9 mouse cellular contexts compared by ENCODE assay signal in genomic region chr14:101729237-101729971, GRCm38 (mm10). TPM values are rescaled to one million over a fixed set of nuclear protein-coding genes. Genes with fewer than 3 reads are reported as not detected.
DNase-seq lines count a peak whose midpoint lies in the region; ATAC-seq and TF ChIP-seq lines count a peak whose summit lies in the region.
"Had no signal": no experiment of that assay in that cellular context is flagged by ENCODE, and none has a peak within 500 bp of the region (broad histone marks: within the 10 kb centered on the region; RNA-seq: fewer than 3 reads in every experiment).

Gene Gm9922, minus strand, starts transcription at chr14:101729814.
Gene Lmo7, plus strand, starts transcription at chr14:101729957.

- peak within 1 kb of the TSS; percentile 97 for H3K4me2 ChIP-seq in intestine, embryonic 16.5 days (ENCODE audit: low read depth, low read length)
- H3K4me2 ChIP-seq in limb, embryonic 15.5 days, result peak within 1 kb of the TSS; percentile 74
- peak within 1 kb of the TSS; percentile 97 for H3K4me2 ChIP-seq in midbrain, embryonic 15.5 days
- peak within 1 kb of the TSS; percentile 98 for H3K4me2 ChIP-seq in stomach, embryonic 14.5 days (replicated peaks; ENCODE audit: low read depth, low read length)

- ATAC-seq in granulocyte monocyte progenitor cell, adult 5-6 weeks (replicated peaks; ENCODE audit: poor library complexity, severe bottlenecking), result peak; percentile 79
- peak; percentile 93 for ATAC-seq in intestine, embryonic 16.5 days
- peak; percentile 80 for ATAC-seq in limb, embryonic 15.5 days (ENCODE audit: insufficient number of reproducible peaks, low FRiP score, low TSS enrichment, low read depth)
- ATAC-seq in midbrain, embryonic 15.5 days (replicated peaks), result peak; percentile 83
- ATAC-seq in stomach, embryonic 14.5 days (ENCODE audit: insufficient number of reproducible peaks, insufficient read depth, low FRiP score, low read depth), result peak; percentile 88

- DNase-seq in layer of hippocampus, adult 2 months (ENCODE audit: low spot score in 2 of 2), result peak; percentile 8 to 24
- no peak for DNase-seq in layer of hippocampus, adult 9-11 months
- peak; percentile 76 for DNase-seq in embryo, embryonic 10.5 days (ENCODE audit: low spot score)

- 0 out of 2 replicates have a peak, but pooled peaks cover 4% of the 10 kb centered on the region for H3K4me1 ChIP-seq in intestine, embryonic 16.5 days (ENCODE audit: control insufficient read depth, insufficient read depth, low read length)
- H3K4me1 ChIP-seq in limb, embryonic 15.5 days, result peaks cover 26% of the 10 kb centered on the region; the same call in 1 of the 2 replicates
- peaks cover 16% of the 10 kb centered on the region for H3K4me1 ChIP-seq in midbrain, embryonic 15.5 days
- H3K4me1 ChIP-seq in stomach, embryonic 14.5 days (ENCODE audit: control insufficient read depth, insufficient read depth, low read length), result no peaks in the 10 kb centered on the region; the same call in 1 of the 2 replicates

- peak; percentile 33; the same call in 1 of the 2 replicates for TF ChIP-seq CTCF in layer of hippocampus, adult 2 months (conservative IDR thresholded peaks at IDR 0.05)

- H3K27me3 ChIP-seq in intestine, embryonic 16.5 days (replicated peaks; ENCODE audit: control insufficient read depth, insufficient read depth, low read length), result no peaks in the 10 kb centered on the region
- H3K27me3 ChIP-seq in limb, embryonic 15.5 days, result 0 out of 2 replicates have a peak, but pooled peaks cover 3% of the 10 kb centered on the region
- H3K27me3 ChIP-seq in midbrain, embryonic 15.5 days (replicated peaks), result peaks cover 22% of the 10 kb centered on the region
- H3K27me3 ChIP-seq in stomach, embryonic 14.5 days (ENCODE audit: control insufficient read depth, insufficient read depth, low read length), result no peaks in the 10 kb centered on the region

- no peaks in the 10 kb centered on the region for H3K9me3 ChIP-seq in intestine, embryonic 16.5 days (ENCODE audit: control insufficient read depth, low read length)
- no peaks in the 10 kb centered on the region for H3K9me3 ChIP-seq in limb, embryonic 15.5 days
- H3K9me3 ChIP-seq in midbrain, embryonic 15.5 days, result no peaks in the 10 kb centered on the region
- H3K9me3 ChIP-seq in stomach, embryonic 14.5 days (ENCODE audit: control insufficient read depth, low read depth, low read length), result no peaks in the 10 kb centered on the region

- H3K4me3 ChIP-seq in layer of hippocampus, adult 2 months, result peak within 1 kb of the TSS; percentile 83
- peak within 1 kb of the TSS; percentile 72 for H3K4me3 ChIP-seq in intestine, embryonic 16.5 days (ENCODE audit: low read length)
- H3K4me3 ChIP-seq in limb, embryonic 15.5 days, result peak within 1 kb of the TSS; percentile 56
- peak within 1 kb of the TSS; percentile 57 for H3K4me3 ChIP-seq in midbrain, embryonic 15.5 days
- H3K4me3 ChIP-seq in stomach, embryonic 14.5 days (ENCODE audit: low read depth, low read length), result peak within 1 kb of the TSS; percentile 64

- WGBS in intestine, embryonic 16.5 days, result under 1% methylated on average over 51 of the region's 51 CpGs
- under 1% methylated on average over 49 of the region's 51 CpGs for WGBS in limb, embryonic 15.5 days
- WGBS in midbrain, embryonic 15.5 days, result under 1% methylated on average over 51 of the region's 51 CpGs
- WGBS in stomach, embryonic 14.5 days, result 1% methylated on average over 51 of the region's 51 CpGs

- H3K9ac ChIP-seq in intestine, embryonic 16.5 days (ENCODE audit: low read depth, low read length), result peak within 1 kb of the TSS; percentile 74
- peak within 1 kb of the TSS; percentile 32 for H3K9ac ChIP-seq in limb, embryonic 15.5 days
- peak within 1 kb of the TSS; percentile 48 for H3K9ac ChIP-seq in midbrain, embryonic 15.5 days
- peak within 1 kb of the TSS; percentile 37; the same call in 1 of the 2 replicates for H3K9ac ChIP-seq in stomach, embryonic 14.5 days (replicated peaks; ENCODE audit: low read depth, low read length)

- H3K36me3 ChIP-seq in intestine, embryonic 16.5 days (ENCODE audit: control insufficient read depth, insufficient read depth, low read length), result no peaks in the 10 kb centered on the region
- no peaks in the 10 kb centered on the region for H3K36me3 ChIP-seq in limb, embryonic 15.5 days
- H3K36me3 ChIP-seq in midbrain, embryonic 15.5 days (replicated peaks), result no peaks in the 10 kb centered on the region
- H3K36me3 ChIP-seq in stomach, embryonic 14.5 days (ENCODE audit: control insufficient read depth, insufficient read depth, low read length), result no peaks in the 10 kb centered on the region

- no peak within 1 kb of the TSS for H3K27ac ChIP-seq in layer of hippocampus, adult 2 months
- no peak within 1 kb of the TSS for H3K27ac ChIP-seq in intestine, embryonic 16.5 days (ENCODE audit: low read length)
- peak within 1 kb of the TSS; percentile 65 for H3K27ac ChIP-seq in limb, embryonic 15.5 days
- H3K27ac ChIP-seq in midbrain, embryonic 15.5 days, result no peak within 1 kb of the TSS
- no peak within 1 kb of the TSS for H3K27ac ChIP-seq in stomach, embryonic 14.5 days (ENCODE audit: low read length)

RNA-seq across cellular contexts. Expression of gene Gm9922, which starts in this region (rescaled TPM):
- total RNA-seq in layer of hippocampus, adult 2 months (2021), result not detected
- not detected in 2 replicates for total RNA-seq in granulocyte monocyte progenitor cell, adult 5-6 weeks (2014; fragmentation: Nextera tagmentation)
- total RNA-seq in granulocyte monocyte progenitor cell, adult 5-6 weeks (2017), result not detected in 2 replicates
- polyA plus RNA-seq in intestine, embryonic 16.5 days (2015; fragmentation: Nextera tagmentation; extraction: Ambion mirVana), result 0.35 and 0.61 TPM in 2 replicates
- polyA plus RNA-seq in limb, embryonic 15.5 days (2015; fragmentation: Nextera tagmentation; extraction: Ambion mirVana), result 4.7 and 6.2 TPM in 2 replicates
- polyA plus RNA-seq in midbrain, embryonic 15.5 days (2015; fragmentation: Nextera tagmentation; extraction: Ambion mirVana), result 0.63 TPM in 1 of 2 replicates, not detected in the other
- polyA plus RNA-seq in stomach, embryonic 14.5 days (2014; fragmentation: Nextera tagmentation; extraction: Ambion mirVana), result 0.68 and 1.2 TPM in 2 replicates
- total RNA-seq: MEL had no signal

RNA-seq across cellular contexts. Expression of gene Lmo7, which starts in this region (rescaled TPM):
- total RNA-seq in layer of hippocampus, adult 2 months (2021), result 100 to 1,000 TPM; 147 to 150 TPM
- total RNA-seq in granulocyte monocyte progenitor cell, adult 5-6 weeks (2014; fragmentation: Nextera tagmentation), result 0.06 TPM in 1 of 2 replicates, not detected in the other
- 0.57 and 1.0 TPM in 2 replicates for total RNA-seq in granulocyte monocyte progenitor cell, adult 5-6 weeks (2017)
- 19.4 and 21.8 TPM in 2 replicates for polyA plus RNA-seq in intestine, embryonic 16.5 days (2015; fragmentation: Nextera tagmentation; extraction: Ambion mirVana)
- 35.4 and 41.6 TPM in 2 replicates for polyA plus RNA-seq in limb, embryonic 15.5 days (2015; fragmentation: Nextera tagmentation; extraction: Ambion mirVana)
- 2.1 and 2.3 TPM in 2 replicates for polyA plus RNA-seq in midbrain, embryonic 15.5 days (2015; fragmentation: Nextera tagmentation; extraction: Ambion mirVana)
- polyA plus RNA-seq in stomach, embryonic 14.5 days (2014; fragmentation: Nextera tagmentation; extraction: Ambion mirVana), result 18.0 and 20.1 TPM in 2 replicates
- total RNA-seq: MEL had no signal

Comparison
In these comparisons a context has a peak if more than half of its experiments do, and no peak if none do; other contexts are left out.
1. RNA of gene Lmo7 (total RNA-seq): 147 to 150 TPM in layer of hippocampus, adult 2 months; 0.06 to 1.0 TPM in granulocyte monocyte progenitor cell, adult 5-6 weeks; every median in the first group is over 10 times any median in the second.
2. Peak in every context shown above with its lines, with median percentiles within 50 percentile points of each other: H3K4me3 ChIP-seq, ATAC-seq, H3K4me2 ChIP-seq and H3K9ac ChIP-seq.